19 mouse cellular contexts compared by ENCODE assay signal in the genomic region with DNA sequence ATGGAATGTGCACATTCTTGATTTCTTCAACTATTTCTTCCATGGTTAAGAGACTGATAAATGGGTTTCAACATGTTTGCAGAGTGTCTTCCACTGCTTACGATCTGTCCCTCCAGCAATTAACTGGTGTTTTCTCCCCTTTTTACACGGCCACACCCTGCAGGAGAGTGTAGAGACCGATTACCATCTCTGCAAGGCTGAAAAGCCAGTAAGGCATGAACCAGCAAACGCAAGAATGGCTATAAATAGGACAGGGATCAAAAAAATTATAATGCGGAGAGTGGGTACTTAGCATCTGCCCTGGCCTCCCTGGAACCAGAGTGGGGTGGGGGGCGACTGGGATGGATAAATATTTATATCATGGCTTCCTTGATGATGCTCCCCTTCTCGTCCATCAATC. TPM values are rescaled to one million over a fixed set of nuclear protein-coding genes. Genes with fewer than 3 reads are reported as not detected.
DNase-seq lines count a peak whose midpoint lies in the region; ATAC-seq and TF ChIP-seq lines count a peak whose summit lies in the region.
"Had no signal": no experiment of that assay in that cellular context is flagged by ENCODE, and none has a peak within 500 bp of the region (broad histone marks: within the 10 kb centered on the region; RNA-seq: fewer than 3 reads in every experiment).

No protein-coding gene starts in this region.

- H3K27me3 ChIP-seq in heart, embryonic 11.5 days (ENCODE audit: control insufficient read depth, insufficient read depth, low read length): no peaks in the 10 kb centered on the region
- H3K27me3 ChIP-seq in liver, embryonic 11.5 days (replicated peaks; ENCODE audit: control insufficient read depth, insufficient read depth, low read length): no peaks in the 10 kb centered on the region
- no peaks in the 10 kb centered on the region for H3K27me3 ChIP-seq in embryonic facial prominence, embryonic 15.5 days
- no peaks in the 10 kb centered on the region for H3K27me3 ChIP-seq in liver, embryonic 14.5 days (ENCODE audit: control insufficient read depth, insufficient read depth, low read length)
- H3K27me3 ChIP-seq: embryonic facial prominence, embryonic 12.5 days; forebrain, embryonic 13.5 days; hindbrain, embryonic 15.5 days; midbrain, embryonic 13.5 days had no signal

- no peak overlapping the region for H3K9ac ChIP-seq in heart, embryonic 11.5 days (ENCODE audit: low read depth, low read length)
- no peak overlapping the region for H3K9ac ChIP-seq in liver, embryonic 11.5 days (ENCODE audit: low read depth, low read length)
- H3K9ac ChIP-seq in embryonic facial prominence, embryonic 15.5 days: no peak overlapping the region
- no peak overlapping the region for H3K9ac ChIP-seq in liver, embryonic 14.5 days (replicated peaks)
- H3K9ac ChIP-seq: embryonic facial prominence, embryonic 12.5 days; forebrain, embryonic 13.5 days; hindbrain, embryonic 15.5 days; midbrain, embryonic 13.5 days had no signal

- no peak for DNase-seq in heart, postnatal 4 days
- peak; percentile 48 for DNase-seq in liver
- DNase-seq in liver, embryonic 11.5 days (ENCODE audit: low spot score): no peak
- no peak for DNase-seq in liver, embryonic 14.5 days (ENCODE audit: low read depth in 3 of 3, low spot score in 3 of 3)
- DNase-seq in kidney, postnatal 4 days: no peak
- DNase-seq: adrenal gland, postnatal 10 days; cerebellum, adult 11-12 months; kidney, adult 2 months; layer of hippocampus, adult 9-11 months; lung, adult 18-20 months; right cerebral cortex, postnatal 14 days; thymus, postnatal 25 days had no signal

- no peak overlapping the region for H3K4me3 ChIP-seq in heart, embryonic 11.5 days (ENCODE audit: low read depth, low read length)
- no peak overlapping the region for H3K4me3 ChIP-seq in liver, embryonic 11.5 days (ENCODE audit: low read depth, low read length)
- H3K4me3 ChIP-seq in embryonic facial prominence, embryonic 15.5 days (replicated peaks): no peak overlapping the region
- no peak overlapping the region for H3K4me3 ChIP-seq in liver, embryonic 14.5 days (ENCODE audit: insufficient read depth in 1 of 2, low read depth in 2 of 2, low read length in 2 of 2)
- H3K4me3 ChIP-seq: embryonic facial prominence, embryonic 12.5 days; forebrain, embryonic 13.5 days; hindbrain, embryonic 15.5 days; midbrain, embryonic 13.5 days had no signal

- no peak for TF ChIP-seq CTCF in liver, embryonic 14.5 days (IDR thresholded peaks at IDR 0.05; ENCODE audit: low read depth)

- no peaks in the 10 kb centered on the region for H3K36me3 ChIP-seq in heart, embryonic 11.5 days (ENCODE audit: control insufficient read depth, insufficient read depth, low read length)
- no peaks in the 10 kb centered on the region for H3K36me3 ChIP-seq in liver, embryonic 11.5 days (ENCODE audit: control insufficient read depth, insufficient read depth, low read length)
- H3K36me3 ChIP-seq in embryonic facial prominence, embryonic 15.5 days: no peaks in the 10 kb centered on the region
- H3K36me3 ChIP-seq in liver, embryonic 14.5 days (replicated peaks; ENCODE audit: control insufficient read depth, insufficient read depth, low read depth): no peaks in the 10 kb centered on the region
- H3K36me3 ChIP-seq: embryonic facial prominence, embryonic 12.5 days; hindbrain, embryonic 15.5 days; midbrain, embryonic 13.5 days had no signal

- no peaks in the 10 kb centered on the region for H3K9me3 ChIP-seq in heart, embryonic 11.5 days (replicated peaks; ENCODE audit: control insufficient read depth, low read length)
- H3K9me3 ChIP-seq in liver, embryonic 11.5 days (ENCODE audit: control insufficient read depth, low read length): no peaks in the 10 kb centered on the region
- H3K9me3 ChIP-seq in embryonic facial prominence, embryonic 15.5 days (replicated peaks): no peaks in the 10 kb centered on the region
- H3K9me3 ChIP-seq in liver, embryonic 14.5 days (ENCODE audit: control insufficient read depth, low read length): no peaks in the 10 kb centered on the region
- H3K9me3 ChIP-seq: embryonic facial prominence, embryonic 12.5 days; forebrain, embryonic 13.5 days; hindbrain, embryonic 15.5 days; midbrain, embryonic 13.5 days had no signal

- WGBS in heart, embryonic 11.5 days (ENCODE audit: insufficient replicate concordance): 52% methylated on average over 7 of the region's 7 CpGs
- 40% methylated on average over 7 of the region's 7 CpGs for WGBS in liver, embryonic 11.5 days
- WGBS in embryonic facial prominence, embryonic 15.5 days: 38% methylated on average over 7 of the region's 7 CpGs
- WGBS in liver, embryonic 14.5 days (ENCODE audit: insufficient replicate concordance): 18% methylated on average over 7 of the region's 7 CpGs

- H3K27ac ChIP-seq in heart, embryonic 11.5 days (ENCODE audit: low read depth, low read length): 0 out of 2 replicates have a peak overlapping the region, but pooled peaks have one; percentile 65
- H3K27ac ChIP-seq in liver, embryonic 11.5 days (ENCODE audit: low read depth, low read length): no peak overlapping the region
- 0 out of 2 replicates have a peak overlapping the region, but pooled peaks have one; percentile 78 for H3K27ac ChIP-seq in embryonic facial prominence, embryonic 15.5 days (replicated peaks)
- H3K27ac ChIP-seq in liver, embryonic 14.5 days: no peak overlapping the region
- H3K27ac ChIP-seq: forebrain, embryonic 13.5 days; hindbrain, embryonic 15.5 days had no signal

- no peak for TF ChIP-seq EP300 in liver, embryonic 14.5 days (IDR thresholded peaks at IDR 0.05; ENCODE audit: low read depth)

- H3K4me1 ChIP-seq in heart, embryonic 11.5 days (ENCODE audit: control insufficient read depth, insufficient read depth, low read length): peaks cover 34% of the 10 kb centered on the region
- H3K4me1 ChIP-seq in liver, embryonic 11.5 days (replicated peaks; ENCODE audit: control insufficient read depth, insufficient read depth, low read length): peaks cover 12% of the 10 kb centered on the region
- peaks cover 35% of the 10 kb centered on the region for H3K4me1 ChIP-seq in embryonic facial prominence, embryonic 15.5 days
- peaks cover 17 to 28% of the 10 kb centered on the region in 2 experiments for H3K4me1 ChIP-seq in liver, embryonic 14.5 days (replicated peaks; ENCODE audit: control insufficient read depth in 2 of 2, insufficient read depth in 2 of 2, low read length in 1 of 2)

- no peak overlapping the region for H3K4me2 ChIP-seq in heart, embryonic 11.5 days
- H3K4me2 ChIP-seq in liver, embryonic 11.5 days: no peak overlapping the region
- H3K4me2 ChIP-seq in embryonic facial prominence, embryonic 15.5 days (replicated peaks): no peak overlapping the region
- H3K4me2 ChIP-seq in liver, embryonic 14.5 days (ENCODE audit: low read depth): peak overlapping the region; percentile 35; the same call in 1 of the 2 replicates
- H3K4me2 ChIP-seq: embryonic facial prominence, embryonic 12.5 days; forebrain, embryonic 13.5 days; hindbrain, embryonic 15.5 days; midbrain, embryonic 13.5 days had no signal

- no peak for ATAC-seq in heart, embryonic 11.5 days (replicated peaks; ENCODE audit: insufficient number of reproducible peaks, low FRiP score, low TSS enrichment)
- ATAC-seq in liver, embryonic 11.5 days (replicated peaks; ENCODE audit: low FRiP score): no peak
- no peak for ATAC-seq in embryonic facial prominence, embryonic 15.5 days (ENCODE audit: insufficient number of reproducible peaks, low FRiP score, low TSS enrichment, low read depth)
- no peak for ATAC-seq in liver, embryonic 14.5 days (ENCODE audit: insufficient read depth)
- ATAC-seq in frontal cortex, adult (ENCODE audit: low TSS enrichment): no peak
- ATAC-seq: forebrain, embryonic 13.5 days; midbrain, embryonic 13.5 days had no signal

RNA-seq across cellular contexts. Expression of gene Cyth3, which starts 3.7 kb away (rescaled TPM):
- 29.1 and 32.8 TPM in 2 replicates for polyA plus RNA-seq in heart, embryonic 11.5 days (2014; fragmentation: Nextera tagmentation; extraction: Ambion mirVana)
- 100 to 1,000 TPM in 1 of 2 experiments, 10 to 100 TPM in 1; 95.3 to 102 TPM for total RNA-seq in heart, postnatal 4 days (2021)
- 62.8 and 64.5 TPM in 2 replicates for polyA plus RNA-seq in liver, embryonic 11.5 days (2014; fragmentation: Nextera tagmentation; extraction: Ambion mirVana)
- 61.1 and 62.0 TPM in 2 replicates for polyA plus RNA-seq in embryonic facial prominence, embryonic 15.5 days (2015; fragmentation: Nextera tagmentation; extraction: Ambion mirVana)
- 20.7 and 24.1 TPM in 2 replicates for polyA plus RNA-seq in liver, embryonic 14.5 days (2012; rRNA removed)
- 28.1 and 33.5 TPM in 2 replicates for polyA plus RNA-seq in liver, embryonic 14.5 days (2014; fragmentation: Nextera tagmentation; extraction: Ambion mirVana)

Comparison
In these comparisons a context has a peak if more than half of its experiments do, and no peak if none do; other contexts are left out.
1. H3K27ac ChIP-seq: peak in heart, embryonic 11.5 days (single experiment) and embryonic facial prominence, embryonic 15.5 days (single experiment); none in liver, embryonic 11.5 days (single experiment) and liver, embryonic 14.5 days (single experiment).